Mouse (Mus musculus) adrenal gland, postnatal 14 days (tissue): ENCODE measurements around the gene Klf1. TPM values are rescaled to one million over a fixed set of nuclear protein-coding genes. Genes with fewer than 3 reads are reported as not detected.
A peak's percentile ranks its signal among the peaks of the same experiment; 100 is the strongest.

Experiments used
- DNase-seq: peaks from one replicate; pipeline ENCODE4 v3.0.0; 2021; ENCODE audit warnings: mixed read lengths
- long read RNA-seq, 2 experiments: library from polyadenylated mRNA; stranded (forward); transcript quantifications; one replicate each; pipeline ENCODE4 v2.0.0; 2021
- total RNA-seq: library from RNA; stranded (reverse); gene quantifications from 2 replicates; pipeline ENCODE4 v1.2.3, GENCODE M21; 2021

Gene Klf1
- total RNA-seq: 0.56 and 5.1 TPM in 2 replicates
- long read RNA-seq, experiment 1, partial matches to known transcripts: 1 of 2 reads
- long read RNA-seq, experiment 1, other reads (novel, unspliced or antisense): 0 of 2 reads
- long read RNA-seq, experiment 2, transcript Klf1-201 (3 exons, 1,530 nt): major isoform, 7 of 10 reads
- long read RNA-seq, experiment 2, partial matches to known transcripts: 3 of 10 reads
- long read RNA-seq, experiment 2, other reads (novel, unspliced or antisense): 0 of 10 reads

DNA sequence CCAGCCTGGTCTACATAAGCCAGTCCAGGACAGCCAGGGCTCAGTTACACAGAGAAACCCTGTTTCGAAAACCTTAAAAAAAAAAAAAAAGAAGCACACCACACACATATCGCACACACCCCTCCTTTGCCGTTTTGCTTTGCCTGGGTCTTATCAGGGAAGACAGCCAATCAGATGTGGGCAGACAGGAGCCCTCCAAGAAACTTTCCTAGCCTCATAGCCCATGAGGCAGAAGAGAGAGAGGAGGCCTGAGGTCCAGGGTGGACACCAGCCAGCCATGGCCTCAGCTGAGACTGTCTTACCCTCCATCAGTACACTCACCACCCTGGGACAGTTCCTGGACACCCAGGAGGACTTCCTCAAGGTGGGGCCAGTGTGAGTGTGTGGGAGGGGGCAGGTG, at the start of gene Klf1:
Gene Klf1 (plus strand): TSS at position 177 of the 400 bp plus-strand sequence.
- DNase-seq: no peak

DNA sequence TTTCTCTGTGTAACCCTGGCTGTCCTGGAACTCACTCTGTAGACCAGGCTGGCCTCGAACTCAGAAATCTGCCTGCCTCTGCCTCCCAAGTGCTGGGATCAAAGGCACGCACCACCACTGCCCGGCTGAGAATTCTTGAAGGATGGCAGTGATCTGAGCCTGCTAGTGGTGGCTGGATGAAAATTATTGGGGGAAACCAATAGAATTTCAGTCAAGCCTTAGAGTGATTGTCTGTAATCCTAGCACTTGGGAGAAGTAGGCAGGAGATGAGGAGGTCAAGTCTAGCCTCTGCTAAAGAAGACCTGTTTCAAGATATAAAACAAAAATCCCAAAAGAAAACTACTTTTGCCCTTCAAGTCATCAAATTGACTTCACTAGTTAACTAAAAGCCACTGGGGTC, 45.3 kb upstream of the Klf1 start:
- no peak for DNase-seq

DNA sequence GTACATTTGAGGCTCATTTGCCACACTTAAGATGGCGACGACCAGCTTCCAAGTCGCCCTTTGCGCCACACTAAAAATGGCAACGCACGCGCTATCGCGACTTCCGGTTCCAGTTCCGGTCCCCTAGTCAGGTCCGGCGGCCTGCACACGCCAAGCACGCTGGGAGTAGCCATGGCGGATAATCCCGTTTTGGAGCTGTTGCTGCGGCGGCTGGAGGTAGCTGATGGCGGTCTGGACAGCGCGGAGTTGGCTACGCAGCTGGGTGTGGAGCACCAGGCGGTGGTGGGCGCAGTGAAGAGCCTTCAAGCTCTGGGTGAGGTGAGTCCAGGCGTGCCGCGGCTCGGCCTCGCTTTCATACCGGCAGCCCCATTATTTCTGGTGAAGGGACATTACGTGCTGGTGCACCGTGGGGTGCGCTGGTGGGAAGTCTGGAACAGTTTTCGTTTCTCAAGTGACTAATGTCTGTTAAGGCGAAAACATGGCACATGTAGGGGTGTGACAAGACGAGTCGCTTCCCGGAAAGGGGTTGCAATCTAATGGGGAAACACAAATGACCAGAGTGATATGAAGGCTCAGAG, 44.8 kb upstream of the Klf1 start, which contains the start of gene Farsa:
Gene Farsa (plus strand): TSS at position 126 of the 578 bp plus-strand sequence.
- peak; percentile 96 for DNase-seq

DNA sequence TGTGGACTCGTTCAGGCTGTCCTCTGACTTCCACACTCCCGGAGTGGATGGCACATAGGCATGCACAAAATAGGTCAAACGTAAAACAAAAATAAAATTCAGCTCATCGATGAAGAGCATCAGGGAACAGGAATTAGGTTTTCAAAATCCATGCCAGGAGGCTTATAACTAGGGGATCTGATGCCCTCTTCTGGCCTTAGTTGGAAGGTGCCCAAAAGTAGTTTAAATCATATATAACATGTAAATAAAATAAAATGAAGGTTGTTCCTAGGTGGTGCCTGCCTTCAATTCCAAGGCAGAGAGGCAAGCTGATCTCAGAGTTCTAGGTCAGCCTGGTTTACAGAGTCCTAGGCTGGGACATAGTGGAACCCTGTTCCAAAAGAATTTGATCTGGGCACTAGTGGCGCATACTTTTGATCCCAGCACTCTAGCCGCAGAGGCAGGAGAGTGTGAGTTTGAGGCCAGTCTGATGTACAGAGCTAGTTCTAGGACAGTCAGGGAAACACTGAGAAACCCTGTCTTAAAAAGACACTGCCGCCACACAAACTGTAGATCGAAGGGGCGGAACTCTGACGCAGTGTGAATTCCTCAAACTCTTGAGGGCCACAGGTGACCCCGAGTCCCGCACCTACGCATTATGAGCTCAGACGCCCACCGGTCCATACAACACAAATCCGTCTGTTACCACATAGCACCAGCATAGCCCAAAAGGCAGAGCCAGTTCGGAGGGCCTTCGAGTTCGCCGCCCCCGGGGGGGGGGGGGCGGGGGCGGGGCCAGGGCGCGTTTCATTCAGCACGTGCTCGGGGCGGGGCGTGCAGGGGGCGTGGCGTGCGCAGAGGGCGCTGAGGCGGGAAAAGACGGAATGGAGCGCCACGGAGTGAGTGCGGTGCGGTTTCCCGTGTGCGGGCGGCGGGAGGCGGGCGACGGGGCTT, 30.1 kb upstream of the Klf1 start, which contains the start of gene Syce2:
Gene Syce2 (plus strand): TSS at position 736 of the 933 bp plus-strand sequence.
- DNase-seq: peak; percentile 93

DNA sequence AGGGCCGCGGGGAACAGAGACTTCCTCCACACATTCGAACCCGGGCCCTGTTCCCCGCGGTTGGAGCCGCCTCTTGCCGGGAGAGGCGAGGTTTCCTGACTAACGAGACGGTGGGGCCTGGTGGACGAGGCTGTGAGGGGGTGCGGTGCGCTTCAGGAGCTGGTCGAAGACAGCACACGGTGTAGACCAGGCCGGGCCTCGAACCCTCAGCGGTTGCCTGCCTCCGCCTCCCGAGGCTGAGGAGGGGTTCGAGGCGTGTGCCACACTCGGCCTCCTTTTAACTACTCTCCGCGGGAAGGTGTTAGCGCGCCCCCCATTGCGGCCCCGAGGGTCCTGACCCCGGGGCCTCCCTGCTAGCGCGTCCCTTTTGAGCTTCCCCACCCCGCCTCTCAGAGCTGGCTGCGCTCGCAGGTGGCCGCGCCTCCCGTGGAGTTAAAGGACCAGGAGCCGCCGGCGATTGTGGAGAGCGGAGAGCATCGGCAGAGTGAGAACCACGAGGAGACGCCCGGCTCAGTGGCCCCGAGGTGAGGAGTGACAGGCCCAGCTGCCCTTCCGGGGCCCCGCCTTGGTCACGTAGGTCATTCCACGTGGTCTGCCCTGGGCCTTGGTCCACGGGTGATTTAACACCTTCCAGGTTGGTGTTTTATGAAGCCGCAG, 29.3 kb upstream of the Klf1 start:
- peak; percentile 76 for DNase-seq

DNA sequence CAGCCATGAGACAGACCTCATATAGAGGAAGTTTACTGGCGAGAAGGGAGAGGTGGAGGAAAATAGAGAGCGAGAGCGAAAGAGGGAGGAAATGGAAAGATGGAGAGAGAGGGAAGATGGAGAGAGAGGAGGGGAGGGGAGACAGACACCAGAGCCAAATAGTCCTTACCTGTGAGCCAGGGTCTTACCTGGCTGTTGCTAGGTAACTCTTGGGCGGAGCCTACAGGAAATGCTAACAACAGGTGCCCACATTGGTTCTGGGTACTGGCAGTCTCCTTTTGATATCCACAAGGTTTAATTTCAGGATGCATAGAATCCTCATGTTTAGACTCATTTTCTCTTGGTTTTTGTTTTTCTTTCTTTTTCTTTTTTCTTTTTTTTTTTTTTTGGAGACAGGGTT, 28.7 kb upstream of the Klf1 start:
- no peak for DNase-seq

DNA sequence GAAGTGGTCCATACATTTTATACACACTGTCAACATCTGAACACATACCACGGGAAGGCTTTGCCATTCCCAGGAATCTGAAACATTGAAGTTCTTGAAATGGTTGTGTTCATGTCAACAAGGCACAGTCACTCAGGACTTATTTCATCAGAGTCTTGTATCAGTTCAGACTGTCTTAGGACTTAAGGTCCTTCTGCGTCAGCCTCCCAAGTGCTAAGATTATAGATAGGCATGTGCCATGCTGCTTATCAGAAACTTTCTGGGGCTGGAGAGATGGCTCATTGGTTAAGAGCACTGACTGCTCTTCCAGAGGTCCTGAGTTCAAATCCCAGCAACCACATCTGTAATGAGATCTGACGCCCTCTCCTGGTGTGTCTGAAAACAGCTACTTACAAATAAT, 27.4 kb upstream of the Klf1 start:
- DNase-seq: no peak

DNA sequence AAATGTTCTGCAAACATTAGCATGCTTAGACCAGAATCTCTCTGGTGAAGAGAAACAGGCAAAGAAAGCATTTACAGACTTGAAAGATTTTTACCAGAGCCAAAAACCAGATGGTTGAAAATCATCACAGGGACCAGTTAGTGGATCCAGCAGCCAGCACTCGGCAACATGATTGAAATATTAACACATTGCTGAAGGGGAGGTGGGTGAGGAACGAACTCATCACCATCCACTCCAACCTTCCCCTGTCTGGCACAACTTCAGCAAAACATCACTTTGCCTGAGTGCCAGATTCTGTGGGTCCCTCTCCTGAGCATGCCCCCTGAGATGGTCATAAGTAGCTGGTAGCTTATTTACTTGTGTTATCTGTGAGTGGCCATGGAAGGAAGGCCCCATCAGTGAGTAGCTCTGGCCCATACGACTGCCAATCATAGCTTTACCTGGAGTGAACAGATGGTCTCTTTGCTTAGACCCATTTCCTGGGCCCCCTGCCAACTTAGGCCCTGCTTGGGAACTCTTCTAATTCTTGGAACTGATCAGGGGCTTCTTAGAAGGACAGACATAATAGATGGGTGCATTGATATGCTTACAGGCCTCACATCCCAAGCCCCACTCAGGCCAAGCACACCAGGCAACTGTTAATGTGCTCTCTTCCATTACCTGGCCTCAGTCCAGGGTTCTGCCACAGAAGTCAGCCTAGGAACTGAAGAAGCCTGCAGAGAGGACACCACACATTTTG, 24.3 kb upstream of the Klf1 start:
- DNase-seq: no peak

DNA sequence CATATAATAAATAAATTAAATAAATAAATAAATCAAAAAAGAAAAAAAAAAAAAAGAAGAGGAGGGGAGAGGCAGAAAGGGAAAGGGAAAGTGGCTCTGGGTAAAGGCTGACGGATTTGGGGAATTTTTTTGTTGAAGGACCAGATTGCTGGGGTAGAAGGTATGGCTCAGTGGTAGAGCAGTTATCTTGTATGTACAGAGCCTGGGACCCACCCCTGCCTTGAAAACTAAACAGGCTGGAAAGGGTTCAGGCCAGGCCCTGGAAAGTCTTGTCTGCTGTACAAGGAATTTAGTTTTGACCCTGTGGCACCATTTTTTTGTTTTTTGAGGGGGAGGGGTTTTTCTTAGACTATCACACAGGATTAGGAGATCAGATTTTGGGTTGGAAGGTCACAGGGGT, 22.8 kb upstream of the Klf1 start:
- DNase-seq: no peak

DNA sequence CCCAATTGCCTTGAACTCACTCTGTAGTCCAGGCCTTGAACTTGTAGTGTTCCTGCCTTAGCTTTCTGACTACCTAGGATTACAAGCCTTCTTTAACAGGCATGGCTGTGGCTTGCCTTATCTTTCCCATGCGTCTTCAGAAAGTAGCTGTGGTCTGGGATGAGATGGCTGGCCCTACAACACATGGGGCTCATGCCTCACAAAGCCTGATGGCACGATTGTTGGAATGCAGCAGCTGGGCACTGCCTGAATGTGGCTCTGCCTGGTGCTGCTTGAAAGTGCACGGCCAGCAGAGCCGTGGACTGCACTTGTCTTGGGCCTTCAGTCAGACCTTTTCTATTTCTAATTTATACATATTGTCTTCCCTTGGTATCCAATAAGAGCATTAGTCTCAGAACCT, 17.0 kb upstream of the Klf1 start:
- no peak for DNase-seq

DNA sequence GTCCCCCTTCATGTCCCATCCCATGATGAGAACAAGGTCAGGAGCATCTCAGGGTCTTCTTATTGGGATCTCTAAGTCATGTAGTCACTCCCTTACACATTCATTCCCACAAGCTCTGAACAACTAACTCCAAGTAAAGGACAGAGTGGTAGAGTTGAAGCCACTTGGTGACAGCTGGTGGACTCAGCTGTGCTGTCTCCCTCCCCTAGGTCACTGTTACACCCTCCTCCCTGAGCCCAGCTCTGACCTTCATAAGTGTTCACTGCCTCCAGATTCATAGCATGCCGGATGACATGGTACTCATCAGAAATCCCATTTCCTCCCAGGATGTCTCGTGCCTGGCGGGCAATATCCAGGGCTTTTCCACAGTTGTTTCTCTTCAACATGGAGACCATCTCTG, 13.4 kb upstream of the Klf1 start:
- DNase-seq: no peak

DNA sequence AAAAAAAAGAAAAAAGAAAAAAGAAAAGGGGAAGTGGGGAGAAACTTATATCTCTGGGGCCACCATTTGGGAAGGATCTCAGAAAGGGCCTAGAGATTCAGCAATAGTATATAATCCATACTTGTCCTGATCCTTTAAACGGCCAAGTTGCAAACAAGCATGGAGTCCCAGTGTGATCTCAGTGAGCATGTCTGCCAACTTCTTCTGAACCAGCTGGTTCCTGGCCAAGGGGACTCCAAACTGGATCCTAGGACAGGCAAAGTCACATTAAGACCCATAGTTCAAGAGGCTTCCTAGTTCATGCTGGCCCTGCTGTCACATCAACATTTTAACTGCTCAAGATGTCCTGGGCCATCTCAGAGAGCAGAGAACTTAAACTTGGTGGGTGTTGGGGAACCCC, 12.6 kb upstream of the Klf1 start:
- DNase-seq: no peak

DNA sequence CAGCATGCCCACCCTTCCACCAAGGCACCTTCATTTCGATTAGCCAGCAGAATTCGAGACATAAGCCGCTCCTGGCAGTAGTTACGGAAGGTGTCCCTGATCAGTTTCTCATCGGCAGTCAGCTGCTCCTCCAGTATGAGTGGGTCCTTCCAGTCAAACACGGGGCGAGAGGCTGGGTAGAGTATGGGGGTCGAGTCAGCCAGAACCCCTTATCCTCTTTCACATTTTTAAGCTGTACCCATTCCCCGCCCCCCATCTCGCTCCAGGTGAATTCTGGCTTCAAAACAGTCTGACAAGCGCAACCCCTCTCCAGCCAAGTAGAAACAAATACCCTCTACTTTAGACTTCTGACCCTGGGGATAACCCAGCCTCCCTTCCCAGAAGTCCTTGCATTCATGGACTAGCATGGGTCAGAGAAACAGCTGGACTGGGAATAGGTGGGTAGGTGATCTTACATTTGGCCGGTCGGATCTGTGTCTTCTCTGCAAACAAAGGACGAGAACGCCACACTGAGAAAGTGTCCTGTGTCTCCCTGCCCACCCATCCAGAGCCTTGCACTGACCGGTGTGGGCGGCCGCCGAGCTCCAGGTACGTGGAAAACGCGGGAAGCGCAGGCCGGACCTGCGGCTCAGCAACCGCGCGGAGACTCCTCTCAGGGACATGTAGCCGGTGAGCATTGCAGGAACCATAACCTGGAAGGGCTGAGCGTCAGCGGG, 8.6 kb upstream of the Klf1 start:
- DNase-seq: no peak

DNA sequence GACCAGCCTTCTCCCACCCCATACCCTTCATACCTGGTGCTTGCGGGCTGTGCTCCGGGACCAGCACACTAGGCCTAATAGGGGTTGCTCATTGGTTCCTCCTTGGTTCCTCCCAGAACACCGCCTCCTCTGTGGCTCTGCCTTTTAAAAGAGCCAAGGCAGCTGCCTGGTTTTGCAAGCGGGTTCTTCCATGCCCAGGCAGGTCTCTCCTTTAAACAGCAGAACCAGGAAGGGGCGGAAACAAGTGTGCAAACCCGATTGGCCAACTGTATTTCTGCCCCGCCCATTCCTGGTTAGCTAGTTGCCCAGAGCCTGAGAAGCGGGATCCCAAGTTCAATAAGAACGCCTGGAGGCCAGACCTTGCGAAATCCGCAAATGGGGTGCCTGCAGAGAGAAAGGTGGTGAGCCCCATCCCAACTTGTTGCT, 8.0 kb upstream of the Klf1 start, which contains the start of gene Gcdh:
Gene Gcdh (minus strand): TSS at position 213 of the 426 bp plus-strand sequence.
- DNase-seq: peak; percentile 94

DNA sequence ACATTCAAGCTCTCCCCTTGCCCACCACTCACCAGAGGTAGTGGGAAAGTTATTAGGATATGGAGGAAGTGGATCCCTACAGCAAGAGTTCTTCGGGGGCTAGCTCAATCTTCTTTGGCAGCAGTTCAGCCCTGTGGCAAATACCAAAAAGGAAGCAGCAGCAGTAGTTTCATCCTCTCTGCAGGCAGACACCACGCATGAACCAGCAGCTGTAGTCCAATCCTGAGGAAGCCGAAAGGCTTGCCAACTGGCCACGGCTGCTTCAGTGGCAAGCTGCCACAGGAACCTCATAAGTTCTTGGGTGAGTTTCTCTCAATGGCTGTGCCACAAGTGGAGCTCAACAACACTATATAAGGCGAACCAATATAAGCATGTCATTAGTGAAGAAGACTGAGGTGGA, 5.8 kb upstream of the Klf1 start:
- DNase-seq: no peak

DNA sequence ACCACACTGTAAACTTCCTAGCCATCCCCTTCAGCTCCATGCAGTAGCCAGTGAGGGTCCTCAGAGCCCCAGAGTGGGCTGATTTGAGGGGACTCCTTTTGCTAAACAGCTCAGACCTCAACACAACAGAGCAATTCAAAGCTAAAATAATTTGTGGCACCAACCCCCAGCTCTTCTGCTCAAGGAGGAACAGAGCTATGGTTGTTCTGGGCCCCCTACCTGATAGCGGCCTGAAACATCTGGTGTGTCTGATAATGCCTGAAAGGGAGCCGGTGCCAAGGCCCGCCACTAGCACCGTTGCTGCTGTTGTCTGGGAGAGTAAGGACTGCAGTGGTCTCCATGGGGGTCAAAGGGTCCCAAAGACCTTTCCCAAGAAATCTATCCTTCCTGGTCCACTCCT, 657 bp upstream of the Klf1 start:
- DNase-seq: no peak

DNA sequence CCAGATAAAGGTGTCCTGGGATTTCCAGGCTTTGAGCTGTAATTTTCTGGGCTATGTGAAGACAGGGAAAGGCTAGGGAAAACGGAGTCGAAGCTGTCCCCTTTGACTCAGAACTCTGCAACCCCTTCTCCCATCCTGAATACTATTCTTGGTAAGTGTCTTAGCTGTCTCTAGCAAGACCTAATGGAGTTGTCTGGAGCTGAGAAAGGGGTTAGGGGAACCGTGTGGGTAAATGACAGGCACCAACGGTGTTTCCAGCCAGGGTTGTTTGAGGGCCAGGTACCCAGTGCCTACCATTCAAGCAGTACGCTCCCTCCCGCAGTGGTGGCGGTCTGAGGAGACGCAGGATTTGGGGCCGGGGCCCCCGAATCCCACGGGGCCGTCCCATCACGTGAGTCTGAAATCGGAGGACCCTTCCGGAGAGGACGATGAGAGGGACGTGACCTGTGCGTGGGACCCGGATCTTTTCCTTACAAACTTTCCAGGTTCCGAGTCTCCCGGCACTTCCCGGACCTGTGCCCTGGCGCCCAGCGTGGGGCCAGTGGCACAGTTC, 715 bp downstream of the Klf1 start:
- DNase-seq: no peak

DNA sequence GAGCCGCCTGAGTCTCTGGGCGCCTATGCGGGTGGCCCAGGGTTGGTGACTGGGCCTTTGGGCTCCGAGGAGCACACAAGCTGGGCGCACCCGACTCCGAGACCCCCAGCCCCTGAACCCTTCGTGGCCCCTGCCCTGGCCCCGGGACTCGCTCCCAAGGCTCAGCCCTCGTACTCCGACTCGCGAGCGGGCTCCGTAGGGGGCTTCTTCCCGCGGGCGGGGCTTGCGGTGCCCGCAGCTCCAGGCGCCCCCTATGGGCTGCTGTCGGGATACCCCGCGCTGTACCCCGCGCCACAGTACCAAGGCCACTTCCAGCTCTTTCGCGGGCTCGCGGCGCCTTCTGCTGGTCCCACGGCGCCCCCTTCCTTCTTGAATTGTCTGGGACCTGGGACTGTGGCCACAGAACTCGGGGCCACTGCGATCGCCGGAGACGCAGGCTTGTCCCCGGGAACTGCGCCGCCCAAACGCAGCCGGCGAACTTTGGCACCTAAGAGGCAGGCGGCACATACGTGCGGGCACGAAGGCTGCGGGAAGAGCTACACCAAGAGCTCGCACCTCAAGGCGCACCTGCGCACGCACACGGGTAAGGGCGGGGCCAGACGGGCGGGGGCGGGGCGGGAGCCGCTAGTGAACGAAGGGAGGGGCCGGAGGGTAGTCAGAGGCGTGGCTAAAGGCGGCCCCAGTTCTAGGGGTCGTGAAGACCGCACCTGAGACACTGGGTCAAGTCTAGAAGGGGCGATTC, 1.4 kb downstream of the Klf1 start:
- DNase-seq: peak; percentile 95

DNA sequence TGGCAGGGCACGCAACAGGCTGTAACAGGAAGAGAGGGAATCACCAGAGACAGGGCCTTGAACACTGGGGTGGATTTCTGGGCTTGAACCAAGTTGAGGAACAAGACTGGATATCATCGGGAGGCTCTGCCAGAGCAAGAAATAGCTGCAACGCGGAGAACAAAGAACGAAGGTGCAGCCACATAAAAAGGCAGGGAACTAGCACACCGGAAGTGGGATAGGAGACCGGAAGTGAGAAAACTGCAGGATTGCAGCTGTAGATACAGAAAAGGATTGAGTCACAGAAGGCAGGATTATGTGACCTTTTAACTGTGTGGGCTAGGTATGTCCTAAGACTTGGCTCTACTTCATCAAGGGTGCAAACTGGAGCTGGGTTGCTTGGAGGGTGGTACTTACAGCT, 2.6 kb downstream of the Klf1 start:
- DNase-seq: no peak

DNA sequence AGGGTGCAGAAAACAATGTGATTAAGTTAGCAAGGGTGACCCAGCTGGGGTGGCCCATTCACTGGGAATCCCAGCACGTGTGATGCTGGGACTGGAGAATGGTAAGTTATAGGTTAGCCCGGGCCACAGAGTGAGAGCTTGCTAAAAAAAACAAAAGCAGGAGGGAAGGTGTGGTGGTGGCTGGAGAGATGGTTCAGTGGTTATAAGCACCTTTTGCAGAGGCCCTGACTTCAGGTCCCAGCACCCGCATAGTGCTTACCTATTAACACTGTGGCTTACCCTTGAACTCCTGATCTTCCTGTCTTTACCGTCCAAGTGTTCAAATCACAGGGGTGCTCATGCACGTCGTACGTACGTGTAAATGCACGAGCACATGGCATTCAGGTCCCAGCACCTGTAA, 5.3 kb downstream of the Klf1 start:
- DNase-seq: no peak
